Mouse (Mus musculus) MEL (cell line): Measurements from ENCODE around the gene Psma1. TPM values are rescaled to one million over a fixed set of nuclear protein-coding genes. Genes with fewer than 3 reads are reported as not detected.

ENCODE experiments used
- DNase-seq: peaks from one replicate; pipeline ENCODE4 v3.0.0; 2011; ENCODE audit warnings: low read depth, low spot score
- H3K27ac ChIP-seq: 2 replicates; pipeline ENCODE4 v1.5.1; 2012; ENCODE audit warnings: low read depth, mild to moderate bottlenecking, control low read depth, low read length, moderate library complexity; ENCODE audit not compliant: control insufficient read depth
- H3K27me3 ChIP-seq, 2 experiments: fragments of 150-350 bp in 1 of 2; sonication (generic) in 1 of 2; 2 replicates each; pipeline ENCODE4 v1.6.1; 2012; ENCODE audit warnings: low read length in 2 of 2, mild to moderate bottlenecking in 2 of 2, improper control_type of control experiment in 1 of 2, moderate library complexity in 1 of 2; ENCODE audit not compliant: insufficient read depth in 2 of 2, control insufficient read depth in 1 of 2
- H3K36me3 ChIP-seq, 2 experiments: 2 replicates each; pipeline ENCODE4 v1.6.1; 2012 to 2014; ENCODE audit warnings: low read length in 2 of 2, improper control_type of control experiment in 1 of 2, inconsistent platforms in 1 of 2, mild to moderate bottlenecking in 1 of 2; ENCODE audit not compliant: insufficient read depth in 2 of 2, control insufficient read depth in 1 of 2
- H3K4me1 ChIP-seq, 2 experiments: fragments of 150-350 bp in 1 of 2; sonication (generic) in 1 of 2; 2 replicates each; pipeline ENCODE4 v1.6.1; 2012; ENCODE audit warnings: low read length in 2 of 2, improper control_type of control experiment in 1 of 2, mild to moderate bottlenecking in 1 of 2; ENCODE audit not compliant: insufficient read depth in 2 of 2, control insufficient read depth in 1 of 2
- H3K4me3 ChIP-seq, 2 experiments: fragments of 150-350 bp in 1 of 2; sonication (generic) in 1 of 2; 2 replicates each; pipeline ENCODE4 v1.5.1; 2012; ENCODE audit warnings: low read depth in 2 of 2, low read length in 2 of 2, mild to moderate bottlenecking in 2 of 2, moderate library complexity in 2 of 2, control low read depth in 1 of 2, improper control_type of control experiment in 1 of 2; ENCODE audit not compliant: control insufficient read depth in 1 of 2, insufficient read depth in 1 of 2
- H3K79me2 ChIP-seq: 2 replicates; pipeline ENCODE4 v1.6.1; 2012; ENCODE audit warnings: mild to moderate bottlenecking, low read length, moderate library complexity; ENCODE audit not compliant: control insufficient read depth, poor library complexity, insufficient read depth
- H3K9ac ChIP-seq: 2 replicates; pipeline ENCODE4 v1.6.1; 2012; ENCODE audit warnings: low read depth, mild to moderate bottlenecking, control low read depth, low read length, moderate library complexity; ENCODE audit not compliant: control insufficient read depth, poor library complexity, severe bottlenecking
- H3K9me3 ChIP-seq: fragments of 150-350 bp; sonication (generic); replicated peaks from 2 replicates; pipeline ENCODE4 v1.6.1; 2012; ENCODE audit warnings: mild to moderate bottlenecking, low read length, improper control_type of control experiment, moderate library complexity; ENCODE audit not compliant: insufficient read depth
- CHD2 ChIP-seq: IDR thresholded peaks from 2 replicates; pipeline ENCODE4 v1.6.1; 2011; ENCODE audit warnings: low read length, improper control_type of control experiment
- ELF1 ChIP-seq: IDR thresholded peaks from 2 replicates; pipeline ENCODE4 v1.6.1; 2014; ENCODE audit warnings: low read depth, mild to moderate bottlenecking, inconsistent platforms, low read length, improper control_type of control experiment, moderate library complexity
- ETS1 ChIP-seq: IDR thresholded peaks from 2 replicates; pipeline ENCODE4 v1.6.1; 2012; ENCODE audit warnings: low read depth, mild to moderate bottlenecking, inconsistent platforms, low read length, improper control_type of control experiment, moderate library complexity
- GABPA ChIP-seq: IDR thresholded peaks from 2 replicates; pipeline ENCODE4 v1.6.1; 2012; ENCODE audit warnings: low read depth, mild to moderate bottlenecking, inconsistent platforms, low read length, improper control_type of control experiment, moderate library complexity
- HCFC1 ChIP-seq: IDR thresholded peaks from 2 replicates; pipeline ENCODE4 v1.6.1; 2012; ENCODE audit warnings: low read depth, mild to moderate bottlenecking, inconsistent platforms, low read length, improper control_type of control experiment, moderate library complexity
- MAFK ChIP-seq: IDR thresholded peaks from 2 replicates; pipeline ENCODE4 v1.6.1; 2011; ENCODE audit warnings: low read depth, mild to moderate bottlenecking, low read length, improper control_type of control experiment, borderline replicate concordance
- MAX ChIP-seq: IDR thresholded peaks from 2 replicates; pipeline ENCODE4 v1.6.1; 2011; ENCODE audit warnings: low read length, improper control_type of control experiment
- RAD21 ChIP-seq: IDR thresholded peaks from 2 replicates; pipeline ENCODE4 v1.6.1; 2011; ENCODE audit warnings: mild to moderate bottlenecking, low read depth, low read length, improper control_type of control experiment
- RCOR1 ChIP-seq: IDR thresholded peaks from 2 replicates; pipeline ENCODE4 v1.6.1; 2012; ENCODE audit warnings: low read depth, mild to moderate bottlenecking, inconsistent platforms, low read length, improper control_type of control experiment
- SIN3A ChIP-seq: IDR thresholded peaks from 2 replicates; pipeline ENCODE4 v1.6.1; 2012; ENCODE audit warnings: low read length, improper control_type of control experiment, inconsistent platforms
- TAL1 ChIP-seq: IDR thresholded peaks from 2 replicates; pipeline ENCODE4 v1.6.1; 2012; ENCODE audit warnings: mild to moderate bottlenecking, inconsistent platforms, low read length, moderate library complexity, mixed read lengths
- USF1 ChIP-seq: IDR thresholded peaks from 2 replicates; pipeline ENCODE4 v1.6.1; 2014; ENCODE audit warnings: low read depth, mild to moderate bottlenecking, inconsistent platforms, low read length, improper control_type of control experiment, moderate library complexity
- USF2 ChIP-seq, 2 experiments: IDR thresholded peaks; 2 replicates each; pipeline ENCODE4 v1.6.1; 2011 to 2012; ENCODE audit warnings: improper control_type of control experiment in 2 of 2, low read length in 2 of 2, borderline replicate concordance in 1 of 2, inconsistent platforms in 1 of 2, low read depth in 1 of 2, mild to moderate bottlenecking in 1 of 2; ENCODE audit not compliant: insufficient read depth in 1 of 2
- ZC3H11A ChIP-seq: IDR thresholded peaks from 2 replicates; pipeline ENCODE4 v1.6.1; 2012; ENCODE audit warnings: low read depth, mild to moderate bottlenecking, inconsistent platforms, low read length, improper control_type of control experiment
- ZMIZ1 ChIP-seq: IDR thresholded peaks from 2 replicates; pipeline ENCODE4 v1.6.1; 2012; ENCODE audit warnings: low read depth, mild to moderate bottlenecking, inconsistent platforms, low read length, improper control_type of control experiment, moderate library complexity
- polyA plus RNA-seq, 2 experiments: library from polyadenylated mRNA; stranded (reverse) in 1 of 2; unstranded in 1 of 2; fragments of >175 nt in 1 of 2; fragments of >200 nt in 1 of 2; gene quantifications; 2 replicates each; pipeline versions ENCODE4 v1.2.1 to v1.2.4; 2012; ENCODE audit warnings: low replicate concordance in 2 of 2, low read depth in 1 of 2; ENCODE audit not compliant: insufficient read length in 2 of 2, insufficient read depth in 1 of 2, missing spikeins in 1 of 2
- total RNA-seq: library from RNA; depleted of rRNA; stranded (reverse); fragments of 300-350 nt; gene quantifications from 2 replicates; pipeline ENCODE4 v1.2.3, GENCODE M21; 2012

Psma1 gene
- total and polyA plus RNA-seq, 3 experiments: 282 to 324 TPM; not detected in 1

GRCm38 (mm10) chr7:114317389-114317792 is 41.5 kb upstream of the Psma1 start:
- H3K27me3 ChIP-seq: no peaks in the 10 kb centered on the region
- no peaks in the 10 kb centered on the region for H3K9me3 ChIP-seq
- TF ChIP-seq ETS1 (peak; percentile 30; the same call in 1 of the 2 replicates), CHD2 (no peak), HCFC1 (0 out of 2 replicates have a peak, but pooled peaks have one; percentile 36), USF2 (IDR thresholded peaks at IDR 0.05; ENCODE audit: borderline replicate concordance in 1 of 2, insufficient read depth in 1 of 2, low read depth in 1 of 2, low read length in 2 of 2) (no peak), ZC3H11A (no peak), ZMIZ1 (no peak), MAX (no peak), ELF1 (peak; percentile 65; the same call in 1 of the 2 replicates), GABPA (no peak)
- DNase-seq: peak; percentile 71
- H3K9ac ChIP-seq: no peak overlapping the region
- peak overlapping the region; percentile 2; the same call in 1 of the 2 replicates for H3K27ac ChIP-seq
- H3K79me2 ChIP-seq: no peaks in the 10 kb centered on the region
- H3K4me3 ChIP-seq: no peak overlapping the region
- H3K36me3 ChIP-seq: peaks cover 0 to 6% of the 10 kb centered on the region in 2 experiments; a peak in 2 of 4 replicates
- H3K4me1 ChIP-seq: peaks cover 2 to 10% of the 10 kb centered on the region in 2 experiments; a peak in 2 of 4 replicates

GRCm38 (mm10) chr7:114316361-114316871 is 40.5 kb upstream of the Psma1 start:
- Histone ChIP-seq H3K4me1 (peaks cover 2 to 10% of the 10 kb centered on the region in 2 experiments; a peak in 2 of 4 replicates), H3K27ac (no peak overlapping the region), H3K9ac (no peak overlapping the region), H3K79me2 (no peaks in the 10 kb centered on the region), H3K36me3 (peaks cover 0 to 6% of the 10 kb centered on the region in 2 experiments; a peak in 2 of 4 replicates), H3K9me3 (no peaks in the 10 kb centered on the region), H3K27me3 (no peaks in the 10 kb centered on the region), H3K4me3 (no peak overlapping the region)
- no peak for TF ChIP-seq USF2 (IDR thresholded peaks at IDR 0.05; ENCODE audit: borderline replicate concordance in 1 of 2, insufficient read depth in 1 of 2, low read depth in 1 of 2, low read length in 2 of 2)
- no peak for TF ChIP-seq RCOR1
- DNase-seq: no peak

- Histone ChIP-seq H3K9me3 (no peaks in the 10 kb centered on the region), H3K27me3 (no peaks in the 10 kb centered on the region; a peak in 2 of 4 replicates), H3K36me3 (no peaks in the 10 kb centered on the region), H3K4me3 (no peak overlapping the region), H3K27ac (no peak overlapping the region), H3K4me1 (no peaks in the 10 kb centered on the region), H3K79me2 (no peaks in the 10 kb centered on the region), H3K9ac (no peak overlapping the region)
- no peak for DNase-seq
- TF ChIP-seq RAD21: no peak
- TF ChIP-seq USF2 (IDR thresholded peaks at IDR 0.05; ENCODE audit: borderline replicate concordance in 1 of 2, insufficient read depth in 1 of 2, low read depth in 1 of 2, low read length in 2 of 2): no peak
- no peak for TF ChIP-seq CHD2
- no peak for TF ChIP-seq USF1
- no peak for TF ChIP-seq MAFK
- no peak for TF ChIP-seq SIN3A
- no peak for TF ChIP-seq TAL1
Observed at GRCm38 (mm10) chr7:114311209-114311608, 35.3 kb upstream of the Psma1 start.
